Mouse (Mus musculus): ENCODE results near the gene Ulk4. TPM values are rescaled to one million over a fixed set of nuclear protein-coding genes. Genes with fewer than 3 reads are reported as not detected.

The Ulk4 gene
- total and polyA plus RNA-seq, 2 experiments from 2014 or later: 8.1 to 68.0 TPM

DNA sequence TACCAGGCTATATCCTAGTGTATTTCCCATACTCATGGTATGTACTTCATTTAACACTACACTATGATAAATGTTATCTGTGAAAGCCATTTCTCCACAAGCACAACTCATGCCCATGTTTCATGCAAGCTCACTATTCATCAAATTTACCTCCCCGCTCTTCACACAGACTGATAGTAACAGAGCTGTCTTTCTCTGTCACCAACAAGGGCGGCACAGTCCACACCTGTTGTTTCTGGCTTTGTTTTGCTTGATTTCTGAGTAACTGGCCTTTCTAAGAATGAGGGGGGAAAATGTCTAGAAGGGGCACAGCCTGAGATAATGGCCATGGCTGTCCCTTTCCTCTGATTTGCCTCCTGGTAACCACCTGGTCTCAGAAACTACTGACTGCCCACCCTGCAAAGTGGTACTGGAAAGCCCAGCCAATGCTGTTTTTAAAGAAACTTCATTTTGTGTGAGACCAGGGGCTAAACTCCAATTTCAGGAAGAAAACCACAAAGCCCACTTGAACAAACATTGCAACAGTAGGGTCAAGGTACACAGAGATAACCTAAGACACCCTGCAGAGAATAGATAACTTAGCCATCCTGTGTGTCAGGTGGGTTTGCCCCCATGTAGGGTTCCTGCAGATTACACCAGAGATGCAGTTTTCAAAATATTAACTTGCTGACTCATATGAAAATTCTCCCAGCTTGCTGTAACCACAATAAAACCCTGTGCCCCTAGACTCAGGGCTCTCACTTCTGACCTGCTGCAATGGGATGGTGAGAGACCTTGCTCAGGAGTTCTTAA lies 258.3 kb downstream of the Ulk4 start:
- DNase-seq (ENCODE audit: low spot score) (no peak), ATAC-seq (ENCODE audit: low FRiP score) (no peak)
- Histone ChIP-seq H3K4me2 (ENCODE audit: low read depth, low read length, poor library complexity, severe bottlenecking) (no peak overlapping the region), H3K4me3 (ENCODE audit: low read depth, low read length) (no peak overlapping the region), H3K4me1 (ENCODE audit: insufficient read depth, low read length) (no peaks in the 10 kb centered on the region), H3K9me3 (ENCODE audit: low read length) (no peaks in the 10 kb centered on the region), H3K9ac (replicated peaks; ENCODE audit: low read length, poor library complexity, severe bottlenecking) (no peak overlapping the region), H3K27ac (ENCODE audit: low read depth, low read length) (no peak overlapping the region), H3K36me3 (ENCODE audit: insufficient read depth, low read length) (no peaks in the 10 kb centered on the region), H3K27me3 (ENCODE audit: insufficient read depth, low read length) (no peaks in the 10 kb centered on the region)
- WGBS: 96% methylated on average over 2 of the region's 2 CpGs
- TF ChIP-seq CTCF (IDR thresholded peaks at IDR 0.05): no peak

DNA sequence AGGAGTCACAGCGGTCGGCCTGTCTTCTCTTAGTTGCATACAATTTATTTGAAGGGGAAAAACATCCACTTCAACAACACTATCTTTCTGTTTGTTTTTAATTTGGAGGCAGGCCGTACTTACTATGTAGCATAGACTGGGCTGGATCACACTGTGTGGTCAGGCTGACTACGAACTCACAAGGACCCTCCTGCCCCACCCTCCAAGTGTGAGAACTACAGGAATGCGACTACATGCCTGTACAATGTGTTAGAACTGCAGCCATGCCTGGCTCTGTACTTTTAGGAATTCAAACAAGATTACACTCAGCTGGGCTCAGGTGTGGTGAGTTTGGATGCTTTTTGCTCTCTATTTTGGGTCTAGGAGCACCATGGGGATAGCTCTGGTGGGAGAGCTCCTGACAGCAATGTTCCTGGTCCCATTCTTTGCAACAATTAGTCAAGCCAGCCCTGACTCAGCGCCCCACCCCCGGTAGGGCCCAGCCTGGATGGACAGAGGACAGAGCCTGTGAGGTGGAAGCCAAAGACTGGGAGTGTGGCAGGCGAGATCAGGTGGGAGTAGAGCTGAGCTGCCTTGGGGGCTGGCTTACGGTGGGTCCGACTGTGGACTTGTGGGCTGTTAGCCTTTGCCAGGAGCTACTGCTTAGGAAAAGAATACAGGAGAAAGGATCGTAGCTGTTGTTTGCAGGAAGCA lies 261.0 kb downstream of the Ulk4 start:
- 62% methylated on average over 11 of the region's 11 CpGs for whole genome bisulfite sequencing
- H3K9ac ChIP-seq (replicated peaks; ENCODE audit: low read length, poor library complexity, severe bottlenecking): no peak overlapping the region
- H3K9me3 ChIP-seq (ENCODE audit: low read length): no peaks in the 10 kb centered on the region
- no peaks in the 10 kb centered on the region for H3K4me1 ChIP-seq (ENCODE audit: insufficient read depth, low read length)
- H3K4me3 ChIP-seq (ENCODE audit: low read depth, low read length): no peak overlapping the region
- no peak for TF ChIP-seq CTCF (IDR thresholded peaks at IDR 0.05)
- DNase-seq (ENCODE audit: low spot score): no peak
- no peaks in the 10 kb centered on the region for H3K36me3 ChIP-seq (ENCODE audit: insufficient read depth, low read length)
- no peak for ATAC-seq (ENCODE audit: low FRiP score)
- H3K27ac ChIP-seq (ENCODE audit: low read depth, low read length): no peak overlapping the region
- no peak overlapping the region for H3K4me2 ChIP-seq (ENCODE audit: low read depth, low read length, poor library complexity, severe bottlenecking)
- H3K27me3 ChIP-seq (ENCODE audit: insufficient read depth, low read length): no peaks in the 10 kb centered on the region

DNA sequence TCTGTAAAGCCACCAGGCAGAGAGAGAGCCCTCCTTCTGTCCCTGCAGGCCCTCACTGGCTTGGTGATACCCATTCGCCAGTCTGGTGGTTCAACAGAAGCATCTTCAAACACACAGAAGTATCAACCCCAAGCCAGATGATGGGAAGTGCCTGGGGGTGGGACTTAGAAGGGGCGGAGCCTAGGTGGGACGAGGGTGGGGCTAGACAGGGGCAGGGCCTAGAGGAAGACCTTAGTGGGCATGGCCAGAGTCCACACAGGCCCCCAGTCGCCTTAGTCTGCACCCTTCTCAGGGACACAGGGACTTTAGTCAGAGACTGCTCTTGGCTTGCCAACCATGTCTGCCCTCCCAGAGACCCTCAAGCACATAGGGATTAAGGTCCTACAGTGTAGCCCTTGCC lies 265.5 kb downstream of the Ulk4 start:
- WGBS: 51% methylated on average over 4 of the region's 4 CpGs

DNA sequence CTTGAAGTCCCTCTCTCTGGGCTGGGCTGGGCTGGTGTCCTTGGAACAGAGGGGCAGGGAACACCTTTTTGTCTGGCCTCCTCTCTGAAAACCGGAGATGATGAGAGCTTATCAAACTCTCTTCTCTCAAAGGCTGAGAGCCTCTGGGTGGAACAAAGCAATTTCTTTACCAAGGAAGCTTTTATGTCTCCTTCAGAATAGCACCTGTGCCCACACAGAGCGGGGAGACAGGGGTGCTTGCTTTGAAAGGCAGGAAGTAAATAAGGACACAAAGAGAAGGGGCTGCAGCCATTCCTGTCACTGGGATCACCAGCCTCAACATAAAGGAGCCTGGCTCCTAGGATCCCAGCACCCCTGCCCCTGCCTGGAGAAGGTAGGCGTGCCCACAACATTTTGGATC lies 266.5 kb downstream of the Ulk4 start:
- 34% methylated on average over 3 of the region's 3 CpGs for WGBS
- no peak overlapping the region for H3K9ac ChIP-seq (replicated peaks; ENCODE audit: low read length, poor library complexity, severe bottlenecking)
- H3K4me1 ChIP-seq (ENCODE audit: insufficient read depth, low read length): no peaks in the 10 kb centered on the region
- H3K27ac ChIP-seq (ENCODE audit: low read depth, low read length): no peak overlapping the region
- no peaks in the 10 kb centered on the region for H3K27me3 ChIP-seq (ENCODE audit: insufficient read depth, low read length)
- ATAC-seq (ENCODE audit: low FRiP score) (no peak), DNase-seq (ENCODE audit: low spot score) (no peak)
- no peak overlapping the region for H3K4me2 ChIP-seq (ENCODE audit: low read depth, low read length, poor library complexity, severe bottlenecking)
- H3K9me3 ChIP-seq (ENCODE audit: low read length): no peaks in the 10 kb centered on the region
- no peak for TF ChIP-seq CTCF (IDR thresholded peaks at IDR 0.05)
- no peaks in the 10 kb centered on the region for H3K36me3 ChIP-seq (ENCODE audit: insufficient read depth, low read length)
- no peak overlapping the region for H3K4me3 ChIP-seq (ENCODE audit: low read depth, low read length)

More for the DNA sequence above, 265.5 kb downstream of the Ulk4 start:
- H3K4me1 ChIP-seq (ENCODE audit: insufficient read depth, low read length): no peaks in the 10 kb centered on the region
- DNase-seq (ENCODE audit: low spot score) (no peak), ATAC-seq (ENCODE audit: low FRiP score) (no peak)
- TF ChIP-seq CTCF (IDR thresholded peaks at IDR 0.05): no peak
- no peaks in the 10 kb centered on the region for H3K36me3 ChIP-seq (ENCODE audit: insufficient read depth, low read length)
- no peak overlapping the region for H3K9ac ChIP-seq (replicated peaks; ENCODE audit: low read length, poor library complexity, severe bottlenecking)
- no peak overlapping the region for H3K27ac ChIP-seq (ENCODE audit: low read depth, low read length)
- H3K4me2 ChIP-seq (ENCODE audit: low read depth, low read length, poor library complexity, severe bottlenecking): no peak overlapping the region
- no peak overlapping the region for H3K4me3 ChIP-seq (ENCODE audit: low read depth, low read length)
- no peaks in the 10 kb centered on the region for H3K9me3 ChIP-seq (ENCODE audit: low read length)
- H3K27me3 ChIP-seq (ENCODE audit: insufficient read depth, low read length): no peaks in the 10 kb centered on the region

DNA sequence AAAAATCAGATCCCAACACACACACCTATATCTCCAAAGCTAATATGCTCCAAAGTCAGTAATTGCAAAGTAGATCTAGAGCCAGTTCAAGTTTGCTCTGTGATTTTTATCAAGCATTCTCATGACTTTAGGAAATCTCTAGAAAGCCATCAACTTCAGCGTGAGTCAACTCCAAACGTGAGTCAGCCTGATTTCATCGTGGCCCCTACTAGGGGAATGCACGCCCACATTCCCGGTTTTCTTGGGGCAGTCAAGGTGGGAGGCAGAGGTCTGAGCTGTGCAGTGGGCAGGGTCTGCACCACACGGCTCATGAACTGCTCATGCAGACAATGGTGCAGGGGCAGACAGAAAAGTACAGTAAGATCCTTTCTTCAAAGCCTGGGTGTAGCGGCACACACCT lies 271.0 kb downstream of the Ulk4 start:
- Histone ChIP-seq H3K9me3 (ENCODE audit: low read length) (no peaks in the 10 kb centered on the region), H3K4me1 (ENCODE audit: insufficient read depth, low read length) (no peaks in the 10 kb centered on the region), H3K27ac (ENCODE audit: low read depth, low read length) (no peak overlapping the region), H3K9ac (replicated peaks; ENCODE audit: low read length, poor library complexity, severe bottlenecking) (no peak overlapping the region), H3K36me3 (ENCODE audit: insufficient read depth, low read length) (no peaks in the 10 kb centered on the region), H3K4me2 (ENCODE audit: low read depth, low read length, poor library complexity, severe bottlenecking) (no peak overlapping the region), H3K4me3 (ENCODE audit: low read depth, low read length) (no peak overlapping the region), H3K27me3 (ENCODE audit: insufficient read depth, low read length) (no peaks in the 10 kb centered on the region)
- ATAC-seq (ENCODE audit: low FRiP score): no peak
- no peak for DNase-seq (ENCODE audit: low spot score)
- WGBS: 87% methylated on average over 7 of the region's 7 CpGs
- TF ChIP-seq CTCF (IDR thresholded peaks at IDR 0.05): no peak

All from midbrain, postnatal 0 days (tissue).